In genomic region chrX:47985000-47985619, GRCm38 (mm10) we compare ENCODE assay signal across 8 mouse cellular contexts. TPM values are rescaled to one million over a fixed set of nuclear protein-coding genes. Genes with fewer than 3 reads are reported as not detected.
DNase-seq lines count a peak whose midpoint lies in the region; ATAC-seq and TF ChIP-seq lines count a peak whose summit lies in the region.

No protein-coding gene starts in this region.

- H3K4me3 ChIP-seq in hindbrain, embryonic 15.5 days: peak overlapping the region; percentile 30
- no peak overlapping the region for H3K4me3 ChIP-seq in left cerebral cortex, adult 2 months

- H3K9ac ChIP-seq in hindbrain, embryonic 15.5 days: no peak overlapping the region

- H3K4me1 ChIP-seq in hindbrain, embryonic 15.5 days (replicated peaks): peaks cover 4% of the 10 kb centered on the region; the same call in 1 of the 2 replicates

- H3K36me3 ChIP-seq in hindbrain, embryonic 15.5 days: no peaks in the 10 kb centered on the region

- WGBS in hindbrain, embryonic 15.5 days: 21% methylated on average over 19 of the region's 19 CpGs

- peak; percentile 68 for TF ChIP-seq CTCF in left cerebral cortex, adult 2 months (IDR thresholded peaks at IDR 0.05)

- H3K9me3 ChIP-seq in hindbrain, embryonic 15.5 days: no peaks in the 10 kb centered on the region

- ATAC-seq in hindbrain, embryonic 15.5 days (ENCODE audit: low FRiP score, low read depth): peak; percentile 48; the same call in 1 of the 2 replicates
- ATAC-seq in megakaryocyte, adult 5-6 weeks (ENCODE audit: poor library complexity, severe bottlenecking): peak; percentile 66

- H3K4me2 ChIP-seq in hindbrain, embryonic 15.5 days: peak overlapping the region; percentile 49

- H3K27me3 ChIP-seq in hindbrain, embryonic 15.5 days: no peaks in the 10 kb centered on the region

- peak; percentile 88 for DNase-seq in heart, adult 11 months
- DNase-seq in heart, postnatal 25 days (ENCODE audit: low spot score): no peak
- peak; percentile 53 for DNase-seq in cerebellum, adult 9-10 months
- peak; percentile 17 to 29 for DNase-seq in frontal cortex, postnatal 10 days (ENCODE audit: low spot score in 2 of 2)
- DNase-seq in left cerebral cortex, adult 2 months (ENCODE audit: extremely low spot score in 1 of 2, low spot score in 2 of 2): peak; percentile 39 to 47
- peak; percentile 13 to 30 for DNase-seq in right cerebral cortex, postnatal 36 days (ENCODE audit: low spot score in 2 of 2)

- intact Hi-C loops in heart, postnatal 25 days (cut with DNase I): loop anchor here (5.0 kb wide), 1 partner anchor 547 kb away; no protein-coding TSS in a partner anchor
- intact Hi-C loops in left cerebral cortex, adult 2 months (cut with DNase I): loop anchor here (5.0 kb wide), 3 partner anchors 397 to 547 kb away; partner anchors contain the start of gene Elf4

- no peak overlapping the region for H3K27ac ChIP-seq in hindbrain, embryonic 15.5 days (replicated peaks)
- H3K27ac ChIP-seq in left cerebral cortex, adult 2 months: no peak overlapping the region

RNA-seq across cellular contexts. Expression of gene Apln, which starts 49.5 kb away (rescaled TPM):
- total RNA-seq in heart, postnatal 25 days (2021): 10 to 100 TPM in 1 of 2 experiments, 1 to 10 TPM in 1; 9.3 to 17.0 TPM
- polyA plus RNA-seq in hindbrain, embryonic 15.5 days (2015; fragmentation: Nextera tagmentation; extraction: Ambion mirVana): 4.2 and 4.7 TPM in 2 replicates
- total RNA-seq in left cerebral cortex, adult 2 months (2021): 10 to 100 TPM; 13.1 to 32.7 TPM
- 0.23 TPM in 1 of 2 replicates, not detected in the other for total RNA-seq in megakaryocyte, adult 5-6 weeks (2015)
- 0.11 TPM in 1 of 2 replicates, not detected in the other for total RNA-seq in megakaryocyte, adult 5-6 weeks (2017)

Comparison
In these comparisons a context has a peak if more than half of its experiments do, and no peak if none do; other contexts are left out.
1. RNA of gene Apln, which starts 49.5 kb away (total RNA-seq): 13.1 to 32.7 TPM in left cerebral cortex, adult 2 months and 9.3 to 17.0 TPM in heart, postnatal 25 days; 0.11 to 0.23 TPM in megakaryocyte, adult 5-6 weeks; every median in the first group is over 4 times any median in the second.